Mouse (Mus musculus) heart, adult 2 months (tissue): Measurements from ENCODE around the gene Mctp2. TPM values are rescaled to one million over a fixed set of nuclear protein-coding genes. Genes with fewer than 3 reads are reported as not detected.

Experiments used
- DNase-seq, 2 experiments: peaks; one replicate each; pipeline ENCODE4 v3.0.0; 2021
- H3K27ac ChIP-seq: fragments of 200-600 bp; 2 replicates; pipeline ENCODE4 v1.8.1; 2022
- H3K27me3 ChIP-seq: fragments of 200-500 bp; 2 replicates; pipeline ENCODE4 v1.6.1; 2012; ENCODE audit warnings: mild to moderate bottlenecking, low read length, inconsistent platforms, mixed read lengths; ENCODE audit not compliant: control insufficient read depth, insufficient read depth
- H3K36me3 ChIP-seq: fragments of 200-500 bp; 2 replicates; pipeline ENCODE4 v1.6.1; 2012; ENCODE audit warnings: low read length, inconsistent platforms; ENCODE audit not compliant: control insufficient read depth, insufficient read depth
- H3K4me1 ChIP-seq: fragments of 200-500 bp; 2 replicates; pipeline ENCODE4 v1.6.1; 2011; ENCODE audit warnings: low read length; ENCODE audit not compliant: control insufficient read depth, insufficient read depth
- H3K4me3 ChIP-seq: fragments of 200-600 bp; 2 replicates; pipeline ENCODE4 v1.8.1; 2022
- H3K79me2 ChIP-seq: fragments of 200-500 bp; replicated peaks from 2 replicates; pipeline ENCODE4 v1.6.1; 2012; ENCODE audit warnings: mild to moderate bottlenecking, inconsistent platforms, low read length, moderate library complexity, mixed read lengths; ENCODE audit not compliant: control insufficient read depth, insufficient read depth
- H3K9ac ChIP-seq: fragments of 200-500 bp; 2 replicates; pipeline ENCODE4 v1.6.1; 2012; ENCODE audit warnings: low read depth, mild to moderate bottlenecking, control low read depth, inconsistent platforms, low read length, mixed read lengths
- CTCF ChIP-seq: fragments of 200-600 bp; IDR thresholded peaks from 2 replicates; pipeline ENCODE4 v1.8.1; 2022; ENCODE audit warnings: antibody characterized with exemption, mild to moderate bottlenecking, moderate library complexity
- EP300 ChIP-seq: fragments of 200-500 bp; IDR thresholded peaks from 2 replicates; pipeline ENCODE4 v1.6.1; 2011; ENCODE audit warnings: low read depth, low read length, control low read depth; ENCODE audit not compliant: insufficient read depth
- POLR2A ChIP-seq: fragments of 200-500 bp; IDR thresholded peaks from 2 replicates; pipeline ENCODE4 v1.6.1; 2011; ENCODE audit warnings: mild to moderate bottlenecking, low read depth, low read length, control low read depth; ENCODE audit not compliant: insufficient read depth
- WGBS: fragments of 180-500 bp; shearing (Covaris S2); methylation state at CpG from one replicate; pipeline ENCODE4 v1.1.7; 2018; 5-methylcytosine and 5-hydroxymethylcytosine counted together
- intact Hi-C: fragments of 180-260 bp; cut with DNase I; formaldehyde crosslinking; loops from one replicate; pipeline ENCODE4 v1.15.1; 2025
- polyA plus RNA-seq: library from polyadenylated mRNA; depleted of rRNA; stranded (reverse); fragments of >200 nt; gene quantifications from 2 replicates; pipeline ENCODE4 v1.2.3, GENCODE M21; 2012
- total RNA-seq, 2 experiments: library from RNA; stranded (reverse); gene quantifications; 2 replicates each; pipeline ENCODE4 v1.2.3; 2021

Gene Mctp2
- total and polyA plus RNA-seq, 3 experiments, result 0.25 to 0.52 (median 0.41) TPM

- TF ChIP-seq POLR2A (no peak), CTCF (no peak), EP300 (no peak)
- no peaks in the 10 kb centered on the region for H3K79me2 ChIP-seq
- no peaks in the 10 kb centered on the region for H3K27me3 ChIP-seq
- H3K36me3 ChIP-seq, result no peaks in the 10 kb centered on the region
- no peak overlapping the region for H3K4me3 ChIP-seq
- intact Hi-C loops, result no loop called here
- no peak for DNase-seq
- WGBS, result 79% methylated on average over 3 of the region's 3 CpGs
- H3K27ac ChIP-seq, result no peak overlapping the region
- no peak overlapping the region for H3K9ac ChIP-seq
- no peaks in the 10 kb centered on the region for H3K4me1 ChIP-seq
Measured at GRCm38 (mm10) chr7:72108639-72109399, 197.6 kb downstream of the Mctp2 start.

GRCm38 (mm10) chr7:72104170-72104569 is 202.2 kb downstream of the Mctp2 start:
- no peaks in the 10 kb centered on the region for H3K79me2 ChIP-seq
- no peak for DNase-seq
- 66% methylated on average over 6 of the region's 6 CpGs for WGBS
- H3K36me3 ChIP-seq, result no peaks in the 10 kb centered on the region
- no peak overlapping the region for H3K4me3 ChIP-seq
- H3K4me1 ChIP-seq, result no peaks in the 10 kb centered on the region
- TF ChIP-seq EP300 (no peak), CTCF (peak; percentile 29), POLR2A (no peak)
- no peak overlapping the region for H3K27ac ChIP-seq
- intact Hi-C loops, result no loop called here
- H3K27me3 ChIP-seq, result no peaks in the 10 kb centered on the region
- no peak overlapping the region for H3K9ac ChIP-seq

GRCm38 (mm10) chr7:72103654-72104053 is 202.8 kb downstream of the Mctp2 start:
- H3K27ac ChIP-seq, result no peak overlapping the region
- no peak overlapping the region for H3K4me3 ChIP-seq
- H3K4me1 ChIP-seq, result no peaks in the 10 kb centered on the region
- no peaks in the 10 kb centered on the region for H3K79me2 ChIP-seq
- H3K36me3 ChIP-seq, result no peaks in the 10 kb centered on the region
- no peaks in the 10 kb centered on the region for H3K27me3 ChIP-seq
- intact Hi-C loops, result no loop called here
- TF ChIP-seq EP300, result no peak
- TF ChIP-seq CTCF, result no peak
- TF ChIP-seq POLR2A, result no peak
- no peak overlapping the region for H3K9ac ChIP-seq
- no peak for DNase-seq
- 79% methylated on average over 3 of the region's 3 CpGs for WGBS

GRCm38 (mm10) chr7:72100683-72101082 is 205.7 kb downstream of the Mctp2 start:
- DNase-seq, result no peak
- WGBS, result 67% methylated on average over 5 of the region's 5 CpGs
- Histone ChIP-seq H3K27ac (no peak overlapping the region), H3K27me3 (no peaks in the 10 kb centered on the region), H3K4me1 (no peaks in the 10 kb centered on the region), H3K79me2 (no peaks in the 10 kb centered on the region), H3K4me3 (no peak overlapping the region), H3K36me3 (no peaks in the 10 kb centered on the region), H3K9ac (no peak overlapping the region)
- intact Hi-C loops, result no loop called here
- TF ChIP-seq EP300 (no peak), POLR2A (no peak), CTCF (no peak)

- TF ChIP-seq POLR2A, result no peak
- no peak for TF ChIP-seq CTCF
- TF ChIP-seq EP300, result no peak
- Histone ChIP-seq H3K36me3 (no peaks in the 10 kb centered on the region), H3K4me1 (no peaks in the 10 kb centered on the region), H3K27me3 (no peaks in the 10 kb centered on the region), H3K27ac (no peak overlapping the region), H3K4me3 (no peak overlapping the region), H3K79me2 (no peaks in the 10 kb centered on the region), H3K9ac (no peak overlapping the region)
- WGBS, result 87% methylated on average over 6 of the region's 6 CpGs
- no peak for DNase-seq
- intact Hi-C loops, result no loop called here
Measured at GRCm38 (mm10) chr7:72098603-72099002, 207.8 kb downstream of the Mctp2 start.

GRCm38 (mm10) chr7:72096973-72097372 is 209.4 kb downstream of the Mctp2 start:
- DNase-seq, result no peak
- Histone ChIP-seq H3K4me1 (no peaks in the 10 kb centered on the region), H3K4me3 (no peak overlapping the region), H3K27ac (no peak overlapping the region), H3K27me3 (no peaks in the 10 kb centered on the region), H3K36me3 (no peaks in the 10 kb centered on the region), H3K79me2 (no peaks in the 10 kb centered on the region), H3K9ac (no peak overlapping the region)
- intact Hi-C loops, result no loop called here
- TF ChIP-seq CTCF (no peak), POLR2A (no peak), EP300 (no peak)
- 50% methylated on average over 1 of the region's 1 CpGs for WGBS
